Mouse (Mus musculus): ENCODE measurements around the gene Eml2. TPM values are rescaled to one million over a fixed set of nuclear protein-coding genes. Genes with fewer than 3 reads are reported as not detected.

Eml2 gene
- polyA plus RNA-seq (2015; fragmentation: Nextera tagmentation; extraction: Ambion mirVana): 6.3 and 10.0 TPM in 2 replicates

DNA sequence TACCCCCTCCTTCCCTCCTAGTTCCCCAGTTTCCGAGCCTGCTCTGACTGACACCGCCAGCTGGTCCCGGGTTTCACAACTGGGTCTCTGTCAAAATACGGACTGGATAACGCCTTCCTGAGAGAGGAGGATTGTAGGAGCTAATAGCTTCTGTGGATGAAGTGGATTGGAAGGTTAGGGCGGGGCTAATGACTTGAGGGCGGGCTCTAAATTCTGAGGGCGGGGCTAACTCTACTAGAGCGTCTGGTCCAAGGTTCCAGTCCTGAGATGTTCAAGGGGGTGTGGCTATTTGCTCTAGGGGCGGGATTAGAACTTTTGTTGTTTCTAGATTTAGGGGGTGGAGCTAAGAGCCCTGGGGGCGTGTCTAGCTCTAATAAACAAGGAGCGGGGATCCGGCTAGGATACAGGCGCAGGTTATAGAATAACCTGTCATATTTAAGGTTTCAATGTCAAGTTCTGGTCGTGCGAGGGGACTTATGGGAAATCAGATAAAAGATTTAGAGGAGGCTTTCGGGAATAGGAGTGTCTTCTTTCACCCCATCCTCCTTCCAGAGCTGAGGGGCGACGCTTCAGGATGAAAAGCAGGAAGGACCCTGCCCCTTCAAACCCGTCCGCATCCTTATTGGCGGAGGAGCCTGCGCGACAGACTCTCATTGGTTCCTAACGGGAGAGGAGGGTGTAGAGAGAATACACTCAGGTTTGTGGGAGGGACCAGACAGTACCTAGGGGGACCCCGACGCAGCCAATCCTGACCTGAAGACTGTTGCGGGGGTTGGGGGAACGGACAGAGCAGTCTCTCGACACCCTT lies at the start of gene Eml2:
Gene Eml2 (plus strand): TSS at position 714 of the 808 bp plus-strand sequence.
- Histone ChIP-seq H3K4me3 (replicated peaks) (peak within 1 kb of the TSS; percentile 69), H3K27me3 (peaks cover 38% of the 10 kb centered on the region), H3K4me2 (replicated peaks) (peak within 1 kb of the TSS; percentile 74), H3K9ac (replicated peaks) (peak within 1 kb of the TSS; percentile 79), H3K36me3 (no peaks in the 10 kb centered on the region), H3K27ac (peak within 1 kb of the TSS; percentile 77), H3K9me3 (no peaks in the 10 kb centered on the region), H3K4me1 (replicated peaks) (peaks cover 54% of the 10 kb centered on the region)
- under 1% methylated on average over 30 of the region's 30 CpGs for WGBS
- ATAC-seq: peak; percentile 96

GRCm38 (mm10) chr7:19127744-19128143 lies 48.5 kb upstream of the Eml2 start:
- Histone ChIP-seq H3K27me3 (no peaks in the 10 kb centered on the region), H3K9ac (replicated peaks) (no peak overlapping the region), H3K36me3 (peaks cover 12% of the 10 kb centered on the region), H3K4me1 (replicated peaks) (peaks cover 15% of the 10 kb centered on the region), H3K27ac (no peak overlapping the region), H3K9me3 (no peaks in the 10 kb centered on the region), H3K4me3 (replicated peaks) (no peak overlapping the region), H3K4me2 (replicated peaks) (no peak overlapping the region)
- 90% methylated on average over 5 of the region's 5 CpGs for WGBS
- no peak for ATAC-seq

- Histone ChIP-seq H3K9me3 (no peaks in the 10 kb centered on the region), H3K9ac (replicated peaks) (no peak overlapping the region), H3K27ac (no peak overlapping the region), H3K4me3 (replicated peaks) (no peak overlapping the region), H3K36me3 (peaks cover 12% of the 10 kb centered on the region), H3K27me3 (no peaks in the 10 kb centered on the region), H3K4me2 (replicated peaks) (no peak overlapping the region), H3K4me1 (replicated peaks) (peaks cover 19% of the 10 kb centered on the region)
- WGBS: 94% methylated on average over 5 of the region's 5 CpGs
- no peak for ATAC-seq
These were observed 46.8 kb upstream of the Eml2 start for GRCm38 (mm10) chr7:19129396-19129795.

- peaks cover 19% of the 10 kb centered on the region for H3K4me1 ChIP-seq (replicated peaks)
- H3K36me3 ChIP-seq: peaks cover 23% of the 10 kb centered on the region
- ATAC-seq: peak; percentile 1; the same call in 1 of the 2 replicates
- H3K9ac ChIP-seq (replicated peaks): peak overlapping the region; percentile 67; the same call in 1 of the 2 replicates
- H3K9me3 ChIP-seq: no peaks in the 10 kb centered on the region
- H3K4me2 ChIP-seq (replicated peaks): peak overlapping the region; percentile 55
- peak overlapping the region; percentile 44 for H3K4me3 ChIP-seq (replicated peaks)
- WGBS: 34% methylated on average over 4 of the region's 4 CpGs
- peak overlapping the region; percentile 94 for H3K27ac ChIP-seq
- no peaks in the 10 kb centered on the region for H3K27me3 ChIP-seq
These were observed 45.6 kb upstream of the Eml2 start for GRCm38 (mm10) chr7:19130657-19131056.

- Histone ChIP-seq H3K4me2 (replicated peaks) (peak overlapping the region; percentile 55), H3K36me3 (peaks cover 30% of the 10 kb centered on the region), H3K9me3 (no peaks in the 10 kb centered on the region), H3K27ac (peak overlapping the region; percentile 94), H3K4me1 (replicated peaks) (peaks cover 19% of the 10 kb centered on the region), H3K9ac (replicated peaks) (peak overlapping the region; percentile 67), H3K4me3 (replicated peaks) (peak overlapping the region; percentile 44), H3K27me3 (no peaks in the 10 kb centered on the region)
- peak; percentile 99 for ATAC-seq
- WGBS: under 1% methylated on average over 39 of the region's 39 CpGs
These were observed 44.8 kb upstream of the Eml2 start for GRCm38 (mm10) chr7:19131324-19131848.

DNA sequence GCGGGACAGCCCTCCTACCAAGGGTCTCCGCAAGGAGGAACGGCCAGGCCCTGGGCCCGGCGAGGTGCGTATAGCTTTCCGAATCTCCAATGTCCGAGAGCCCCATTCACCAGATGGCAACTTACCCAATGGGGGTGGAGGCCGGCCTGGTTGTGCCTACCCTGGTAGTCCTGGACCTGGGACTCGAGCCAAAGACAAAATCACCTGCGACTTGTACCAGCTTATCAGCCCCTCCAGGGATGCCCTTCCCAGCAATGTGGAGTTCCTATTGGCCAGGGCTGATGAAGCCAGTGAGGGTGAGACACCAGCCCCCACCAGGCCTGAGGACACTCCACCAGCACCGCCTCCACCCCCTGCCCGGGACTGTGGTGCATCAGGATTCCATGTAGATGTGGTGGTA lies 40.1 kb upstream of the Eml2 start:
- H3K9me3 ChIP-seq: no peaks in the 10 kb centered on the region
- H3K9ac ChIP-seq (replicated peaks): no peak overlapping the region
- H3K4me1 ChIP-seq (replicated peaks): peaks cover 10% of the 10 kb centered on the region
- no peak overlapping the region for H3K4me3 ChIP-seq (replicated peaks)
- H3K27ac ChIP-seq: no peak overlapping the region
- WGBS: 95% methylated on average over 13 of the region's 13 CpGs
- ATAC-seq: no peak
- H3K36me3 ChIP-seq: peaks cover 65% of the 10 kb centered on the region
- no peaks in the 10 kb centered on the region for H3K27me3 ChIP-seq
- H3K4me2 ChIP-seq (replicated peaks): no peak overlapping the region

- Histone ChIP-seq H3K4me3 (replicated peaks) (no peak overlapping the region), H3K27me3 (no peaks in the 10 kb centered on the region), H3K9me3 (no peaks in the 10 kb centered on the region), H3K36me3 (peaks cover 69% of the 10 kb centered on the region), H3K4me2 (replicated peaks) (no peak overlapping the region), H3K27ac (no peak overlapping the region), H3K9ac (replicated peaks) (no peak overlapping the region), H3K4me1 (replicated peaks) (peaks cover 8% of the 10 kb centered on the region)
- 92% methylated on average over 38 of the region's 38 CpGs for whole genome bisulfite sequencing
- no peak for ATAC-seq
These were observed 39.4 kb upstream of the Eml2 start for GRCm38 (mm10) chr7:19136673-19137334.

DNA sequence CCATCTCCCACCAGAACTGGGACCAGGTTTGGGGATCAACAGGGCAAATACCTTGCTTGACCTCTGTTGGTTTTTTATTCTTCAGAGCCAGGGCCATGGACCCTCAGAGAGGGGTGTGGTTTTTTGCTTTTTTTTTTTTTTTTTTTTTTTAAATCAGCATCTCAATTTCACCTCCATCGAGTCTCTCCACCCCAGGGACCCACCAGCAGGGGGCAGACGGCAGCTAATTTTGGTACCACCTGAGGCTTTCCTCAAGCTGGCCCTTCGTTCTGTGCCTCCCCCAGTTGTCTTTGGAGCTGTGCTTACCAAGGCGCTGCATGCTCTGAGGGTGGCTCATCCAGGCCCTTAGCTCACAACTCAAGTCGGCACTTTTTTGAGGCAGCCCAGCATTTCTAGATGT lies 38.8 kb upstream of the Eml2 start:
- H3K9ac ChIP-seq (replicated peaks): no peak overlapping the region
- no peak overlapping the region for H3K4me3 ChIP-seq (replicated peaks)
- no peak for ATAC-seq
- no peaks in the 10 kb centered on the region for H3K9me3 ChIP-seq
- 52% methylated on average over 5 of the region's 5 CpGs for WGBS
- peaks cover 75% of the 10 kb centered on the region for H3K36me3 ChIP-seq
- 0 out of 2 replicates have a peak, but pooled peaks cover 4% of the 10 kb centered on the region for H3K4me1 ChIP-seq (replicated peaks)
- no peak overlapping the region for H3K4me2 ChIP-seq (replicated peaks)
- no peaks in the 10 kb centered on the region for H3K27me3 ChIP-seq
- no peak overlapping the region for H3K27ac ChIP-seq

DNA sequence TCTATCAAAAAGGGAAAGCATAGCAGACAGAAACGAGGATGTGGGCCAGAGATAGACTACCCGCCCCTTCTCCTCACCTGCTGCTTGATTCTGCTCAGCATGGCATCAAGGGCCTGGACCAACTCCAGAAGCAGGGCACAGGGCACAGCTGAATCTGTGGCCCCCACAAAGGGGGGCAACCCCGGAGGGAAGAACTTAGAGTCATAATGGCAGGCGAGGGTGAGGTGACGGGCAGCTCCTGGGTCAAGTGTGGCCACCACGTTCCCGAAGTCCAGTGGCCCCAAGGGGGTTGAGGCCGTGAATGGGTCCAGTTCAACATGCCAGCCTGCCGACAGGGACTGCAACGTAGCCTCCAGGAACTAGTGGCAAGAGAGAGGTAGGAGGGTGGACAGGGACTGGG lies 29.4 kb upstream of the Eml2 start:
- no peak overlapping the region for H3K4me2 ChIP-seq (replicated peaks)
- H3K4me1 ChIP-seq (replicated peaks): peaks cover 30% of the 10 kb centered on the region
- H3K27me3 ChIP-seq: no peaks in the 10 kb centered on the region
- no peak overlapping the region for H3K4me3 ChIP-seq (replicated peaks)
- WGBS: 92% methylated on average over 10 of the region's 10 CpGs
- H3K27ac ChIP-seq: no peak overlapping the region
- 0 out of 2 replicates have a peak overlapping the region, but pooled peaks have one; percentile 5 for H3K9ac ChIP-seq (replicated peaks)
- H3K36me3 ChIP-seq: peaks cover 22% of the 10 kb centered on the region
- no peak for ATAC-seq
- no peaks in the 10 kb centered on the region for H3K9me3 ChIP-seq

DNA sequence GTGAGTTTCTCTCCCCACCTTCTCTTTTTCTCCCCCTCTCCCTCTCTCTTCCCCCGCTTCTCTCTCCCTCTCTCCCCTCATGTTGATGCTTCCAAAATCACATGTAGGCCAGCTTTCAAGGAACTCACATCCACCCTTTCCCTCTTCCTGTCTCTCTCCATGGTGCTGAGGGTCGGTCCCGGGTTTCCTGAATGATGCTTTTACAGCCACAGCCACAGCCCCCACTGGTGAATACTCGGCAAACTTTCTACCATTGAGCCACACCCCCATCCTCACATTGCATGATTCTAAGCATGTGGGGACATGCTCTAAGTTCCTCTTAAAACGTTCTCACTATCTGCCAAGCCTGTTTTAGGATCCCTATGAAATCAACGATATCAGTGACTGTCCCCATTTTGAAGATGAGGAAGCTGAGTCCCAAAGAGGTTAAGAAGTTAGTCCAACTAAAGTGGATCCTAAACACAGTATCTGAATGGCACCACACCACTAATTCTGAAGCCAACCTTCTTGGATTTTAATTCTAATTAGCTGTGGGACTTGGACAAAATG lies 28.6 kb upstream of the Eml2 start:
- Histone ChIP-seq H3K4me1 (replicated peaks) (peaks cover 30% of the 10 kb centered on the region), H3K27me3 (no peaks in the 10 kb centered on the region), H3K36me3 (peaks cover 22% of the 10 kb centered on the region), H3K4me3 (replicated peaks) (peak overlapping the region; percentile 65; the same call in 1 of the 2 replicates), H3K9ac (replicated peaks) (no peak overlapping the region), H3K27ac (no peak overlapping the region), H3K9me3 (no peaks in the 10 kb centered on the region), H3K4me2 (replicated peaks) (peak overlapping the region; percentile 83)
- ATAC-seq: no peak
- 63% methylated on average over 6 of the region's 6 CpGs for WGBS

DNA sequence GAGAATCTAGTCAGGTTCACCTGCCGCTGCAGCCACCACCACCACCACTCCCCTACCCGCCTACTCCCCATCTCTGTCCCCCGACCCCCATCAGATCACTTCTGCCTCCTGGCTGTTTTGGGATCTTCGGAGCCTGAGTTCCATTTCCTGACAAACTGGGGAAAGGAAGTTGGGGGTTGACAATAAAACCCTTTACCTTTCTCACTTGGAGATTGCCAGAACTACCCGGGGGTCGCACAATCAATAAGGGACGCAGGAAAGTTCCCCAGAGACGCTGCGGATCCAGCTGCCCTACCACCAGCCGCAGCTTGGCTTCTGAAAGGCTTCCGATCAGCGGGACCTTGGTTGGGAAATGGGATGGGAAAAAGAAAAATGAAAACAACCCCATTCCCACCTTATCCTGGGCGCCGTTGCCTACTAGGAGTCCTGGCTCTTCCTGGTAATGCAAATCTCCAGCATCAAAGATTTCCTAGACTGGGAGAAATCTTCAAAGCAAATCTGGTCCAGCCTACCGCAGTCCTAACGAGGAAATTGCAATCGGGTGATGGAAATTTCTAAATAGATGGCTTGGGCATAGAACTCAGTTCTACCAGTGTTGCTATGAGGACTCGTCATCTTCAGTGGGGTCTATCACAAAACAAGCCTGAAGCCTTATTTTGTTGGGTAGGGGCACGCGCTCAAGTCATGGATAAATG lies 27.9 kb upstream of the Eml2 start:
- Histone ChIP-seq H3K9ac (replicated peaks) (peak overlapping the region; percentile 66), H3K27ac (peak overlapping the region; percentile 87), H3K36me3 (peaks cover 23% of the 10 kb centered on the region), H3K4me1 (replicated peaks) (peaks cover 30% of the 10 kb centered on the region), H3K4me3 (replicated peaks) (peak overlapping the region; percentile 65), H3K4me2 (replicated peaks) (peak overlapping the region; percentile 83), H3K27me3 (no peaks in the 10 kb centered on the region), H3K9me3 (no peaks in the 10 kb centered on the region)
- ATAC-seq: no peak
- WGBS: 14% methylated on average over 20 of the region's 20 CpGs

All from midbrain, embryonic 13.5 days (tissue).